Mouse (Mus musculus): ENCODE measurements around the gene Fbxw21.

- TF ChIP-seq CTCF (conservative IDR thresholded peaks at IDR 0.05; ENCODE audit: insufficient read depth, insufficient read length, low read depth, low read length), result no peak
- no peak for TF ChIP-seq POLR2A (IDR thresholded peaks at IDR 0.05; ENCODE audit: low read depth, low read length)
Observed at GRCm38 (mm10) chr9:109111101-109111500, 50.7 kb downstream of the Fbxw21 start.
